In genomic region chr17:47139730-47140231, GRCm38 (mm10) we compare ENCODE assay signal across 7 mouse cellular contexts.
A peak's percentile ranks its signal among the peaks of the same experiment; 100 is the strongest.
DNase-seq lines count a peak whose midpoint lies in the region; ATAC-seq lines count a peak whose summit lies in the region.

No protein-coding gene starts in this region.

- peak overlapping the region; percentile 98 for H3K27ac ChIP-seq in limb, embryonic 11.5 days (replicated peaks; ENCODE audit: low read depth, low read length)
- H3K27ac ChIP-seq in midbrain, embryonic 13.5 days: peak overlapping the region; percentile 100

- H3K4me1 ChIP-seq in limb, embryonic 11.5 days (ENCODE audit: control insufficient read depth, insufficient read depth, low read length): peaks cover 19% of the 10 kb centered on the region
- peaks cover 43% of the 10 kb centered on the region for H3K4me1 ChIP-seq in midbrain, embryonic 13.5 days (replicated peaks)

- peak overlapping the region; percentile 91 for H3K9ac ChIP-seq in limb, embryonic 11.5 days (ENCODE audit: low read length)
- peak overlapping the region; percentile 95 for H3K9ac ChIP-seq in midbrain, embryonic 13.5 days (replicated peaks)

- H3K4me2 ChIP-seq in limb, embryonic 11.5 days (ENCODE audit: low read depth, severe bottlenecking): peak overlapping the region; percentile 84
- H3K4me2 ChIP-seq in midbrain, embryonic 13.5 days (replicated peaks): peak overlapping the region; percentile 77

- H3K36me3 ChIP-seq in limb, embryonic 11.5 days (ENCODE audit: control insufficient read depth, insufficient read depth, low read length): no peaks in the 10 kb centered on the region
- H3K36me3 ChIP-seq in midbrain, embryonic 13.5 days: no peaks in the 10 kb centered on the region

- H3K9me3 ChIP-seq in limb, embryonic 11.5 days (ENCODE audit: control insufficient read depth, low read length): no peaks in the 10 kb centered on the region
- H3K9me3 ChIP-seq in midbrain, embryonic 13.5 days: no peaks in the 10 kb centered on the region

- DNase-seq in adrenal gland, adult 18-20 months (ENCODE audit: low spot score in 2 of 2): peak; percentile 81 to 87
- peak; percentile 97 for DNase-seq in embryo, embryonic 9.5 days (ENCODE audit: extremely low spot score)
- DNase-seq in heart, adult 18-20 months: peak; percentile 86 to 94
- peak; percentile 82 for DNase-seq in kidney, adult 18-20 months
- peak; percentile 96 for DNase-seq in limb, embryonic 11.5 days (ENCODE audit: low spot score)
- peak; percentile 36 for DNase-seq in spleen, adult 12 weeks (ENCODE audit: low spot score)

- ATAC-seq in limb, embryonic 11.5 days (ENCODE audit: insufficient number of reproducible peaks, low FRiP score, low TSS enrichment, low read depth): peak; percentile 92
- ATAC-seq in midbrain, embryonic 13.5 days: peak; percentile 93

- WGBS in limb, embryonic 11.5 days: under 1% methylated on average over 21 of the region's 34 CpGs
- WGBS in midbrain, embryonic 13.5 days: 0% methylated on average over 30 of the region's 34 CpGs

- peak overlapping the region; percentile 70 for H3K4me3 ChIP-seq in limb, embryonic 11.5 days (ENCODE audit: low read depth, low read length)
- H3K4me3 ChIP-seq in midbrain, embryonic 13.5 days (replicated peaks): peak overlapping the region; percentile 51

- H3K27me3 ChIP-seq in limb, embryonic 11.5 days (ENCODE audit: control insufficient read depth, insufficient read depth, low read length): no peaks in the 10 kb centered on the region
- no peaks in the 10 kb centered on the region for H3K27me3 ChIP-seq in midbrain, embryonic 13.5 days

Comparison
In these comparisons a context has a peak if more than half of its experiments do, and no peak if none do; other contexts are left out.
1. Peak in every context shown above with its lines: DNase-seq, ATAC-seq, H3K4me3 ChIP-seq and H3K27ac ChIP-seq.
2. DNase-seq: peak in every context shown above with its lines; median percentile 97 in embryo, embryonic 9.5 days; 96 in limb, embryonic 11.5 days; 90 in heart, adult 18-20 months; 84 in adrenal gland, adult 18-20 months; 82 in kidney, adult 18-20 months; 36 in spleen, adult 12 weeks.